Mouse (Mus musculus) gastrocnemius, adult 18-20 months (tissue): ENCODE results near the gene Khdc4. TPM values are rescaled to one million over a fixed set of nuclear protein-coding genes. Genes with fewer than 3 reads are reported as not detected.

Experiments used
- DNase-seq: peaks from one replicate; pipeline ENCODE4 v3.0.0; 2021; ENCODE audit warnings: low spot score
- long read RNA-seq, 2 experiments: library from polyadenylated mRNA; stranded (forward); transcript quantifications; one replicate each; pipeline ENCODE4 v2.0.0; 2021
- total RNA-seq, 2 experiments: library from RNA; stranded (reverse); gene quantifications; 2 replicates each; pipeline ENCODE4 v1.2.3; 2021

Khdc4 gene
- 10 to 100 TPM; 18.7 to 23.4 TPM for total RNA-seq
- long read RNA-seq, experiment 1, transcript Khdc4-203 (14 exons, 2,567 nt), result minor isoform, 7 of 28 reads
- long read RNA-seq, experiment 1, transcript Khdc4-201 (14 exons, 2,981 nt), result major isoform, 12 of 28 reads
- long read RNA-seq, experiment 1, partial matches to known transcripts, result 3 of 28 reads
- long read RNA-seq, experiment 1, other reads (novel, unspliced or antisense), result 4 of 28 reads
- long read RNA-seq, experiment 2, transcript Khdc4-201 (14 exons, 2,981 nt), result major isoform, 18 of 30 reads
- long read RNA-seq, experiment 2, partial matches to known transcripts, result 2 of 30 reads
- long read RNA-seq, experiment 2, other reads (novel, unspliced or antisense), result 5 of 30 reads

DNA sequence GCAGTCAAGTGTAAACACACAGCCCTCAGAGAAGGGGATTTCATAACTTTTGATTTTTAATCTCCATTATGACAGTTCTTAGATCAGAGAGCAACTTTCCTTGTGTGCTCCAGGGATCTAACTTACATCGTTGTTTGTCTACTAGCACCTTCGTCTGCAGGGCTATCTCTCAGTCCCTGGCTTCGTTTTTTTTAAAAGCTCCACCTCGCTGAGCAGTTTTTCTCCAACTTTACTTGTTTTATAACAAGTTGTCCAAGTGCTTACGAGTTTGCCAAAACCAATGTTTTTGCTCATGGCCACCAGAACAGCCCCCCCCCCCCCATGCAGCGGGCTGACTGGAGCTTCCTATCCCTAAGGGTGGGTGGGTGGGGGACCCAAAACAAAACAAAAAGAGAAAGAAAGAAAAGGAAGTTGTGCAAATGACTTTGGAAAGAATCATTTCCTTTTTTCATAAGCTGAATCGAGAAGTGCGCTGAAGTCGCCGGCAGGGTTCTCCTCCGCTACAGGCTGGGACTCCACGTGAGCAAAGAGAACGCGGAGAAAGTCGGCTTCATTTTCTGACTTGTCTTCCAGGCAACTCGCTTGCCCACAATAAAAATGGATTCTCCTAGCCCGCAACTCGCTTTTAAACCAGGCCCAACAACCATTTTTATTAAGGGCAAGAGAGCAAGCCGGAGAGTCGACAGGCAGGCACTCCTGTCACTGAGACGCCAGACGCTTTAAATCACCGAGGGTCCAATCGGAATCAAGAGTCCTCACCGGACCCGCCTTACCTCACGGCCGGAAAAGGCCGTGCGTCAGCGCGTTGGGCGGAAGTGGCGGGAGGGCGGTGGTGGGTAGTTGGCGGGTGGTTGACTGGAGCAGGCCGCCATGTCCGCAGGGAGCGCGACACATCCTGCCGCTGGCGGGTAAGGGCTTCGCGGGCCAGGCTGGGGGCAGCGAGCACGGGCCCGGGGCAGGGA, at the start of gene Khdc4:
Gene Khdc4, plus strand, starts transcription at position 824 of the 962 bp plus-strand sequence.
- DNase-seq, result peak; percentile 98

DNA sequence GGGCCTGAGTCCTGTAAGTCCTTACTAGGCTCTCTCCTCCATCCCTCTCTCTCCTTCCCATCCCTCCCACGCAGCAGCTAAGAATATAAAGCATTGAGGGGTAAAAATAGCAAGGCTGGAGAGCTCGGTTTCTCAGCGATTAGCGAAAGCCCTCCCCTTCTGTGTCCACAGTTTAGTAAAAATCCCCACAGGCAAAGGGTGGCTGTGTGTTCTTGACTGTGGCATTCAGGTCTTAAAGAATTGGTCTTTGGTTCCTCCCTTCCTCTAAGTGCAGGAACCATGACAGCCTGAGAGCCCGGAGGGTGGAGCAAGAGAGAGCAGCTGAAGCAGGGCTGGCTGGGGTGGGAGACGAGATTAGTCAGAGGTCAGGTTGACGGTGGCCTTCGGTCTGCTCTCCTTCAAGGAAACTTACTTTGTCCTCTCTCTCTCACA, 49.0 kb upstream of the Khdc4 start:
- DNase-seq, result no peak

DNA sequence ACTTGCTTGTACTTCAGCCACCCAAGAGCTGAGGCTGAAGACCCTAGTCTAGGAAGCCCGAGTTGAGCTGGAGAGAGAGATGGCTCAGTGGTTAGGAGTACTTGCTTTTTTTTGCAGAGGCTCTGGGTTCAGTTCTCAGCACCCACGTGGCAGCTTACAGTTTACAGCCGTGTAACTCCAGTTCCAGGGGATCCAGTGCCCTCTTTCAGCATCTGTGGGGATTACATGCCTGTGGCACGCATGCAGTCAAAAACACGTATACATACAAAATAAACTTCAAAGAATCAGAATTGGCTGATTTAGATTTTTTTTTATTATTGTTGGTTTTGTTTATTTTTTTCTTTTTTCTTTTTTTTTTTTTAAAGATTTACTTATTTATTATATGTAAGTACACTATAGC, 48.5 kb upstream of the Khdc4 start:
- DNase-seq, result no peak

DNA sequence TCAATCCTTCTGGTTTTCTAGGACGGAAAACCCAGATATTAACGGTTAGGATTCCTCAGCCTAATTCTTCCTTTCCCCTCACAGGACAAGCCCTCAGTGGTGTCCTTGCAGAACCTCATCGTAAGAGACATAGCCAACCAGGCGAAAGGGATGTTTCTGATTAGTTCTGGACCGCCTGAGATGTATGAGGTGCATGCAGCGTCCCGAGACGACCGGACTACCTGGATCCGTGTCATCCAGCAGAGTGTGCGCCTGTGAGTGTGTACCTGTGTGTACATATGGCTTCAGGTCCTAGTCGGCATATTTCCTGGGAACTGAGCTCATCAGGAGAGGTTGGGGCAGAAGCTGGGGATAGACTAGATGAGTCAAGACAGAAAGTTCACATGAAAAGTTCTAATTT, 46.4 kb upstream of the Khdc4 start:
- DNase-seq, result no peak

DNA sequence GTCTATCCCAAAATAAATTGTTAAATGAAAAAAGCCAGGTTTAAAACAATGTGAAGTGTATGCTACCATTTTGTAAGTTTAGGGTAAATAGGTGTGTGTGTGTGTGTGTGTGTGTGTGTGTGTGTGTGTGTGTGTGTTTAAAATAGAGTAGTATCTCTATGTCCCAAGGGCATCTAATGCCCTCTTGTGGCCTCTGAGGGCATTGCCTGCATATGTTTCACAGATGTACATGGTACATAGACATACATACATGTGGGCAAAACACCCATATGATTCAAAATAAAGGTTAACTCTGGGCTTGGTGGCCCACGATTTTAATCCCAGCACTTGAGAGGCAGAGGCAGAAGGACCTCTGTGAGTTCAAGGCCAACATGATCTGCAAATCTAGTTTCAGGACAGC, 44.9 kb upstream of the Khdc4 start:
- peak; percentile 53 for DNase-seq

DNA sequence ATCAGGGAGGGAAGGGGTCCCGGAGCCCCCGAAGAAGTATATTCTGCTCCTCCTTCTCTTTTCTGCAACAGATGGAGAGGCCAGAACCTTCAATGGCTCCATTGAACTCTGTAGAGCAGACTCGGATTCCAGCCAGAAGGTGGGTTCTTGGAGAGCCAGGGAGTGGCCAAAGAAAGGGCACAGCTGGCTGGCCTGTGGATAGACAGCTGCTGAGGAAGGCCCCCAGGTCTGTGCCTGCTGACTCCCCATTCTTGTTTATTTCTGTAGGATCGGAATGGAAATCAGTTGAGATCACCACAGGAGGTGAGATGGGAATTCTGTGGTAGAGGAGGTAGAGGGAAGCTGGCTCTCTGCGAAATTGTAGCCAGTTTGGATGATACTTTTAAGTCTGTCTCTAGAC, 42.5 kb upstream of the Khdc4 start:
- DNase-seq, result no peak

DNA sequence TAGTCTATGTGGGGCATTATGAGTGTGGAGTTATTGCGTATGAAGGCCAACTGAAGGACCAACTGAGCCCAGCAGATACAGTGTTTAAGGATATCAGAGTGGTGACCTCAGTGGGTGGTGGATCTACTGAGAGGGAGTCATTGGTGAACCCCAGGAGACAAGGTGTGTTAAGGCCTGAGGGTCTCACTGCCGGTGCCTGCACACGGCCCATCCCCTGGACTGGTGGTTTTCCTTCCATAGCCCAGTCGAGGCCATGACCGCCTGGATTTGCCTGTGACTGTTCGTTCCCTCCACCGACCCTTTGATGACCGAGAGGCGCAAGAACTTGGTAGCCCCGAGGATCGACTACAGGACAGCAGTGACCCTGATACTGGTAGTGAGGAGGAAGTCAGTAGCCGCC, 39.7 kb upstream of the Khdc4 start:
- DNase-seq, result no peak

DNA sequence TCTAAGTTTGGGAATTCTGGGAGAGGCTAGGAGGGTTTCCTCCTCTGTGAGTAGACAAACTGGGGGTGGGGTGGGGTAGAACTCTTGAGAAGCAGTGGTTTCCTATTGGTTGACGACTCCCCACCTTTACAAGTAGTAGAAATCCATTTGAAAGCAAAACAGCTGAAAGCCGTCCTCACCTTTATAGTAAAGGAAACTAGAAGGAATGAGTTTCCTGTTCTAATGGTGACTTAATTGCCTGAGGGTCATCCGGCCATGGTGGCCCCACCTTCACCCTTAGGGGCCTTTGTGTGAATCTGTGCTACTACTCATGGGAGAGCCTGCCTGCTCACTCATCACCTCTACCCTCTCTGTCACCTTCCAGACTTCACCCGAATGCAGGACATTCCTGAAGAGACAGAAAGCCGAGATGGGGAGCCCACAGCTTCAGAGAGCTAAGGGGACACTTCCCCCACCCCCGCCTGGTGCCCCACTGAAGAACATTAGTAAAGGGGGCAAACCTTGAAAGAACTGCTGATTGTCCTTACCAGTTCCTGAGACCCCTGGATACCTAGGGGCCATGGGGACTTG, 39.1 kb upstream of the Khdc4 start:
- DNase-seq, result no peak

DNA sequence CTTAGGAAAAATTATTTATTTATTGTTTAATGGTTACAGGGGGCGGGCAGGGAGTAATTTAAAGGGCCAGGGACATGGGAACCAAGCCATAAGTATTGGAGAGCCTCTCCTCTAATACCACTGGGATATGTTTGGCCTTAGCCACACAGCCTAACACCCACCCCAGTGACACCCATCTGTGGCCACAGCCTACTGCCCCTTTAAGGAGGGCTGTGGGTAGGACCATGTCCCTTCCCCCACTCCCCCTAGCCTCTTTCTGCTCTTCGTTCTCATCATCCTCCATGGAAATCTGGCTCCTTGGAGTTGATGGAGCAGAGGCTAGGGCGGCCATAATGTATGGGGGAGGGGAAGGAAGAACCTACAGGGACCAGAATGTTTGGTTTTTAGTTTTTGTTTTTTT, 38.5 kb upstream of the Khdc4 start:
- no peak for DNase-seq

DNA sequence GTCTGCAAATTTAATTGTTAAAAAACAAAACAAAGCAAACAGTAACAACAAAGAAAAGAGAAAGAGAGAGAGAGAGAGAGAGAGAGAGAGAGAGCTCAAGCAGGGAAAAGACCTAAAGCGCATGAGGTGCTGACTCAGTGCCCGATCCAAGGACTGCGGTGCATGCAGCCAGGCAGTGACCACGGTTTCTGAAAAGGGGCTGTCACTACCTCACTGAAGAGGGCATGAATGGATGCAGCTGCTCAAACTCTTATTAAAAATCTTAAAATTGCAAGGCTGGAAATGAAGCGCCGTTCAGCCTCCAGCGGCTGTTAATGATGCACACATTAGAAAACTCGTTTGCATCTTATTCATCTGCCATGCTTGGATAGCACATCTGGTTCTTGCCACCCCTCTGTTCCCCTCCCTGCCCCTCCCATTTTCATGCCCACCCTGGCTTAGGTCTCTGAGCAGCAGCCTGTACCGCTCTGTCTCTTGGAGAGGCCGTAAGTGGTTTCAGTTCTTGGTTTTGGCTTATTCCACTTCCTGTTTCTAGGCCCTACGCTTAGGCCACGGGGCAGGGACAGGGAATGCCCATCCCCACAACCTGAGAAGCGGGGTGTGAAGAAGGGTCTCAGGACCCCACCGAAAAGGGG, 37.7 kb upstream of the Khdc4 start:
- DNase-seq, result no peak

DNA sequence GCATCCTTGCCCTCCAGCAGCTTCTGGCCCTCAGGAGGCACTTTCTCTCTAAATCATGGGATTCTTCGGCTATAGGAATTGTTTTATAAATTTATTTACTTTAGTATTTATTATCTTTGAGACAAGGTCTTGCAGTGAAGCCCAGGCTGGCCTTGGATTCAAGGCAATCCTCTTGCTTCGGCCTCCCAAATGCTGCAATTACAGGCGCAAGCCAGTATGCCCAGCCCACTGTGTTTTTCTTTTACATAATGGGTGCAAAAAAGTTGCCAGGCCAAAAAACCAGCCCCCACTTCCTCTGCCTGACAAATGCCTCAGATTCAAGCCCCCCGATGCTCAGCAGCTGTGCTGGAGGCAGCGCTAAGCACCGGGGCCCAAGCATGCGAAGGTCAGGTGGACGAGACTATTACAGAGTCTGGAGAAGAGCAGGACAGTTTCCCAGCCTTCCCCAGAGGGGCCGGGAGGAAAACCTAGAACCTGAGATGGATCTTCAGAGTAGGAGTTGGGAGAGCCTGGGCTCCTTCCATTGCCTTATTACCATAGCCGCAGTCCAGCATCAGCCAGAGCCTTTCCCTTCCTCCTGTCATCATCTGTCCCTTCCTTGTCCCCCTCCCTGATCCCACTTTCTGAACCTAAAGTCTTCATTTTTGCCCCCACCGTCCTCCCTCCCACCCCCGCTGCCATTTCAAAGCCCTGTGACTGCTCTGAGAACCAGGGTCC, 37.0 kb upstream of the Khdc4 start:
- DNase-seq, result no peak

DNA sequence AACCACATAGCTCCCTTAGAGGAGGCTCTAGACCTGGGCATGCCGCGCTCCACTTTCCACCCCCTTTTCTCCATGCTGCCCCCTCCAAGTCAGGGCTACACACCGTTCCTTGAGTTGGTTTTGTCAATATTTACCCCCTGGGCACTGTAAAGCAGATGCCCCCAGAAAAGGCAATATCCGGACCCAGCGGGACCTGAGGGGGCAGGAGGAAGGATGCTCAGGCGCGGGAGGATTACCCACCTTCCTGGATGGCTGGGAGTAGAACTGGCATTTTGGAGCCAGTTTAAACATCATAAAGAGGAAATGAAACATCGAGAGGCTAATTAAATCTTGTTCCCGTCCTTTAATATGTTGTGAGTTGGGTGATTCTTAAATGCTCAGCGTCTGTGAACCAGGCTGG, 36.4 kb upstream of the Khdc4 start:
- no peak for DNase-seq

DNA sequence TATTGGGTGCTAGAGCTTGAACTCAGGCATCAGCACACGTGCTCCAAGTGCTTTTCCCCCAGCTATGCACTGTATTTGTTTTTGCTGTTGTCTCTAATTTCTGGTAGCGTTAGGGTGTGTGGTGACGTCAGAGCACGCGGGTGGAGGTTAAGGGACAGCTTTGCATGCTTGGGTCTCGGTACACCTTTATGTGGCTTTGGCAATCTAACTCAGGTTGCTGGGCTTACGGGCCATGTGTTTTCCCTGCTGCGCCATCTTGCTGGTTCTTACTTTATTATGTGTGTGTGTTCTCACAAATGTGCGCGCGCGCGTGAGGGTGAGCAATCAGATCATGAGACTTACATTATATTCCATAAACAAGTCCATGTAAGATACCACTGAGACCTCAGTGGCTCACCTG, 35.6 kb upstream of the Khdc4 start:
- DNase-seq, result no peak

DNA sequence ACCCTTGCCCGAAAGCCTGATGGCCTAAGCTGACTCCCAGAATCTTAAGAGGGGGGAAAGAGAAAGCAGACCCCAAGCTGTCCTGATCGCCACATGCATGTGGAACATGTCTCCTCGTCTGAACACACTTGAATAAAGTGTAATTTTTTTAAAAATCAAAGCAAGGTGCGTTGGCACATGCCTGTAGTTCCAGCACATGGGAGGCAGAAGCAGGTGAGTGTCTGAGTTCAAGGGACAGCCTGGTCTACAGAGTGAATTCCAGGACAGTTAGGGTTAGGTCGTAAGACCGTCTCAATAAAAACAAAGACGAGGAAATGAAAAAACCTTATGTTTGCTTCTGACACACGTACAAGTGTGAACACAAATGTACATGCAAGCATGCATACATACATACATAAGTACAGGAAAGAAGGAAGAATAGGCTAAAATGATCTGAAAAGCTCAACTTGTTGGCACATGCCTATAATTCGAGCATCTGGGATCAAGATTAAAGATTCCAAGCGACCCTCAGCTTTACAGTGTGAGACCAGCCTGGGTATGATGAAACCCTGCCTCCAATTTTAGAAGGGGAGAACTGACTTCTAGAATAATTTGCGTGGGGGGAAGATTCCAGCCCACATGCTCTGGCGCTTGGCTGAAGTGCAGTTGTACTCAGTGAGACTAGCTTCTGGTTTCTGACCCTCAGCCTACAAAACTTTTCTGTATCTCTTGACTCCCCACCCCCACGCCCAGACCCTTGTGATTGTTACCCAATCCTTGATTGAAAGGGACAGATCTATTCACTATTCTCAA, 34.7 kb upstream of the Khdc4 start:
- DNase-seq, result no peak

DNA sequence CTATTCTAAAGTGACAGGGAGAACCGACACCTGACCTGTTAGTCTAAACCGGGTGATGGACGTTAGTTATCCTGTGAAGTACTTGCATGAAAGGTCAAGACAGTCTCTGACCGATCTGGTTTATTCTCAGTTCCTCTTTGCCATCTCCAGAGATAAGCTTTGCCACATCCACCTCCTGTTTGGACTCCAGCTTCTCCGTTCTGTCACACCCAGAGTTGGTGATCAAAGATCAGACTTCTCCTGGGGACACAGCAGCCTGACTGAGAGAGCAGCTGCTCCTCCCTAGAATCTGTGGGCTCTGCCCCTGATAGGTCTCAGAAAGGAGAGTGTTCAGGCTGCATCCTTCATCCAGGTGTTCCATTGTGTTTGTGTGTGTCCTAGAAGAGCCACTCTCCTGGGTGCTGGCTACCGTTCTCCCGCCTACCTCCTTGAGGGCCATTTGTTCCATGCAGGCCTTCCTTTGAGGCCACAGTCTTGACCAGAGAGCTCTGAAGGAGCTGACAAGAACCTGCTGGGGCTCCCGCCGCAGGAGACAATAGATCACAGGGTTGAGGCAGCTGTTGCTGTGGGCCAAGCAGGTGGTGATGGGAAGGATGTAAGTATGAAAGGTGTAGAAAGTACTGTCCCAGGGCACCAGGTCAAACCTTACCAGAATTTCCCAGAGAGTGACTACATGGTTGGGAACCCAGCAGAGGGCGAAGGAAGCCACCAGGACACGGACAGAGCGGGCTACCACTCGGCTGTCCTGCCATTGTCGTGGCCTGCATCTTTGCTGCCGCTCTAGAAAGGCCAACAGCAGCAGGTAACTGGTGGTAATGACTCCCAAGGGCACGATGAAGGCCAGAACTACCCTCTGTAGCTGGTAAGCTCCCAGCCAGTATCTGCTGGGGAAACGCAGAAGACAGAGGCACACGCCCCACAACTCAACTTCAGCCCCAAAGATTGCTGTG, 33.7 kb upstream of the Khdc4 start:
- DNase-seq, result no peak

DNA sequence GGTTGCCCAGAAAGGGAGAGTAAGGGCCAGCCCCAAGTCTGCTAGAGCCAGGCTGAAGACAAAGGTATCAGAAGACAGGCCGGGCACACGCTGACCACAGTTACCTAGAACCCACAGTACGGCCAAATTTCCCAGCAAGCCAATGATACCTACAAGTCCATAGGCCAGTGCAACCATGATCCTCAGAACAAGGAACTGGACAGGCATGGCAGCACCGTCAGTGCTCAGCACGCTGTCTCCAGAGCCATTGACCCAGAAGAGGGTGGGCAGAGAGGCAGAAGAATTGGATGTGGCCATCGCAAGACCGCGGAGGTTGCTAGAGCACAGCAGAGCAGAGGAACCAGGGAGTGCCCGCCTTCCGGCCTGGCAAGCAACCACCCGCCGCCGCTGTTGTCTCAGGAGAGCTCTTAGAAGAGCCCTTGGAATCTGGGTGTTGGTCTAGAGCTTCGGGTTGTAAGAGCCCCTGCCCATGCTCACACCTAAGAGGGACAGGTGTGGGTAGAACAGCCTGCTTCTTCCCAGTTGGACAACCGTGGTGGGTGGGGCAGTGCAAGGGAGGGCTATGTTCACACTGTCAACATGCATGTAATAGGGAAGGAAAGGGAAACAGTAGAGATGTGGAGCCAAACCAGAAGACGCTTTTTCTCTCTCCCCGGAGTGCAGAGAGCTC, 32.6 kb upstream of the Khdc4 start, which contains the start of gene Rxfp4:
Gene Rxfp4, minus strand, starts transcription at position 297 of the 670 bp plus-strand sequence.
- no peak for DNase-seq

DNA sequence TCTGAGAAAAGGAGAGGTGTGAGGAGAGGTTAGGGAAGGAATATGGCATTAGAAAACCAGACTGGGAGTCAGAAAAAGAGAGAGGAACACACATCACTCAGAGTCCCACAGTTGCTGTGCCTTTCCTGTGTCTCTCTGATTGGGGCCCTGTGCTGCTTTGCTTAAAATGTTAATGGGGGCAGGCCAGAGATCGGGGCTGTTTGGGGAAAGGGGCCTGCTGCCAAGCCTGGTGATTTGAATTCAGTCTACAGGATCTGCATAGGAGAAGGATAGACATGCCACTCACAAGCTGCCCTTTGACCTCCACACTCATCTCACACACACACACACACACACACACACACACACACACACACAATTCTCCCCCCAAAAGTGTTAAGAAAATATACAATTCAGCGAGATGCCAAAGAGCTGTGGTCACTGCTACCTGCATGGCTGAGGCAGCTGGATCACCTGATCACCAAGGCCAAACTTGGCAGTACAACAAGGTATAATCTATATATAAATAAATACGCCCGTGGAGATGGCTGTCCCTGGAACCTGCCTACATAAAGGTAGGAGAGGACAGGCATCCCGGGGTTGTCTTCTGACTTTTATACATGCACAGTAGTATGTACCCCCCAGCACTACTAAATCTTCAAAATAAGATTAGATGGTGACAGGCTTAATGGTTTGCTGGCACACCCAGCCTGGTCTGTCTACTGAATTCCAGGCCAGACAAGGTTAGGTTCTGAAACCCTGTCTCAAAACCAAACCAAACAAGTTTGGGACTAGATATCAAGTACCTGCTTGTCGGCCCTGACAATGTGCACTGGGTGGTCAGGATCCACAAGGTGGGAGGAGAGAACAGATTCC, 31.9 kb upstream of the Khdc4 start:
- DNase-seq, result no peak
